Mouse (Mus musculus) liver, adult 2 months (tissue): ENCODE results near the gene Vmp1.

Experiments
- CTCF ChIP-seq: fragments of 200-500 bp; IDR thresholded peaks from 2 replicates; pipeline ENCODE4 v1.5.1; 2011; ENCODE audit warnings: low read depth, low read length, control low read depth
- POLR2A ChIP-seq: fragments of 200-500 bp; IDR thresholded peaks from 2 replicates; pipeline ENCODE4 v1.6.1; 2011; ENCODE audit warnings: low read length, control low read depth; ENCODE audit not compliant: insufficient read depth; ENCODE audit errors: extremely low read depth

- TF ChIP-seq POLR2A (no peak), CTCF (no peak)
These were observed 95.8 kb downstream of the Vmp1 start for GRCm38 (mm10) chr11:86587830-86588229.
